Mouse (Mus musculus): Measurements from ENCODE around the gene 3110082I17Rik.

3110082I17Rik gene

GRCm38 (mm10) chr5:139460384-139461067, at the start of gene 3110082I17Rik:
Gene 3110082I17Rik, minus strand, starts transcription at chr5:139460527.
- DNase-seq (ENCODE audit: low read depth, low spot score), result peak; percentile 94

GRCm38 (mm10) chr5:139506207-139506606, 45.9 kb upstream of the 3110082I17Rik start:
- no peak for DNase-seq (ENCODE audit: low read depth, low spot score)

- DNase-seq (ENCODE audit: low read depth, low spot score), result peak; percentile 80
Observed at GRCm38 (mm10) chr5:139505073-139505606, 44.8 kb upstream of the 3110082I17Rik start.

GRCm38 (mm10) chr5:139502281-139502680, 42.0 kb upstream of the 3110082I17Rik start:
- no peak for DNase-seq (ENCODE audit: low read depth, low spot score)

- no peak for DNase-seq (ENCODE audit: low read depth, low spot score)
Observed at GRCm38 (mm10) chr5:139498791-139499190, 38.5 kb upstream of the 3110082I17Rik start.

- DNase-seq (ENCODE audit: low read depth, low spot score), result no peak
Observed at GRCm38 (mm10) chr5:139496939-139497338, 36.6 kb upstream of the 3110082I17Rik start.

- DNase-seq (ENCODE audit: low read depth, low spot score), result no peak
Observed at GRCm38 (mm10) chr5:139495019-139495669, 34.8 kb upstream of the 3110082I17Rik start.

- no peak for DNase-seq (ENCODE audit: low read depth, low spot score)
Observed at GRCm38 (mm10) chr5:139493690-139494089, 33.4 kb upstream of the 3110082I17Rik start.

GRCm38 (mm10) chr5:139491348-139491747, 31.0 kb upstream of the 3110082I17Rik start:
- no peak for DNase-seq (ENCODE audit: low read depth, low spot score)

- no peak for DNase-seq (ENCODE audit: low read depth, low spot score)
Observed at GRCm38 (mm10) chr5:139490131-139490530, 29.8 kb upstream of the 3110082I17Rik start.

- DNase-seq (ENCODE audit: low read depth, low spot score), result peak; percentile 98
Observed at GRCm38 (mm10) chr5:139484185-139484814, 24.0 kb upstream of the 3110082I17Rik start, which contains the start of gene Zfand2a. Gene Zfand2a, minus strand, starts transcription at chr5:139484549.

- no peak for DNase-seq (ENCODE audit: low read depth, low spot score)
Observed at GRCm38 (mm10) chr5:139483171-139483848, 23.0 kb upstream of the 3110082I17Rik start.

- DNase-seq (ENCODE audit: low read depth, low spot score), result no peak
Observed at GRCm38 (mm10) chr5:139480406-139480805, 20.1 kb upstream of the 3110082I17Rik start.

- DNase-seq (ENCODE audit: low read depth, low spot score), result no peak
Observed at GRCm38 (mm10) chr5:139479088-139479487, 18.8 kb upstream of the 3110082I17Rik start.

GRCm38 (mm10) chr5:139474741-139475140, 14.4 kb upstream of the 3110082I17Rik start:
- no peak for DNase-seq (ENCODE audit: low read depth, low spot score)

GRCm38 (mm10) chr5:139467998-139468397, 7.7 kb upstream of the 3110082I17Rik start:
- DNase-seq (ENCODE audit: low read depth, low spot score), result peak; percentile 9

- no peak for DNase-seq (ENCODE audit: low read depth, low spot score)
Observed at GRCm38 (mm10) chr5:139466801-139467200, 6.5 kb upstream of the 3110082I17Rik start.

- no peak for DNase-seq (ENCODE audit: low read depth, low spot score)
Observed at GRCm38 (mm10) chr5:139466373-139466772, 6.0 kb upstream of the 3110082I17Rik start.

- DNase-seq (ENCODE audit: low read depth, low spot score), result no peak
Observed at GRCm38 (mm10) chr5:139464874-139465273, 4.5 kb upstream of the 3110082I17Rik start.

- DNase-seq (ENCODE audit: low read depth, low spot score), result no peak
Observed at GRCm38 (mm10) chr5:139459938-139460337, 389 bp downstream of the 3110082I17Rik start.

GRCm38 (mm10) chr5:139457241-139457640, 3.1 kb downstream of the 3110082I17Rik start:
- DNase-seq (ENCODE audit: low read depth, low spot score), result no peak

GRCm38 (mm10) chr5:139455166-139455565, 5.2 kb downstream of the 3110082I17Rik start:
- no peak for DNase-seq (ENCODE audit: low read depth, low spot score)
